Mouse (Mus musculus): ENCODE data around the gene Serpina1e. TPM values are rescaled to one million over a fixed set of nuclear protein-coding genes. Genes with fewer than 3 reads are reported as not detected.

Serpina1e gene
- 0.34 TPM in 1 of 2 replicates, not detected in the other for polyA plus RNA-seq (2012; rRNA removed)

- no peak for DNase-seq (ENCODE audit: extremely low spot score in 1 of 2, low spot score in 1 of 2)
Observed at GRCm38 (mm10) chr12:103958798-103959197, at the start of gene Serpina1e. Gene Serpina1e, minus strand, starts transcription at chr12:103958975.

GRCm38 (mm10) chr12:104004689-104005088 lies 45.9 kb upstream of the Serpina1e start:
- DNase-seq (ENCODE audit: extremely low spot score in 1 of 2, low spot score in 1 of 2): no peak

- DNase-seq (ENCODE audit: extremely low spot score in 1 of 2, low spot score in 1 of 2): no peak
Observed at GRCm38 (mm10) chr12:104003238-104003612, 44.5 kb upstream of the Serpina1e start.

- DNase-seq (ENCODE audit: extremely low spot score in 1 of 2, low spot score in 1 of 2): no peak
Observed at GRCm38 (mm10) chr12:104002569-104003237, 43.9 kb upstream of the Serpina1e start.

- DNase-seq (ENCODE audit: extremely low spot score in 1 of 2, low spot score in 1 of 2): no peak
Observed at GRCm38 (mm10) chr12:104000594-104000993, 41.8 kb upstream of the Serpina1e start.

- DNase-seq (ENCODE audit: extremely low spot score in 1 of 2, low spot score in 1 of 2): peak in 1 of 2 experiments; percentile 41
Observed at GRCm38 (mm10) chr12:103999611-104000010, 40.8 kb upstream of the Serpina1e start.

- no peak for DNase-seq (ENCODE audit: extremely low spot score in 1 of 2, low spot score in 1 of 2)
Observed at GRCm38 (mm10) chr12:103996513-103996912, 37.7 kb upstream of the Serpina1e start.

GRCm38 (mm10) chr12:103995292-103996072 lies 36.7 kb upstream of the Serpina1e start:
- peak; percentile 65 to 93 for DNase-seq (ENCODE audit: extremely low spot score in 1 of 2, low spot score in 1 of 2)

- peak; percentile 22 to 70 for DNase-seq (ENCODE audit: extremely low spot score in 1 of 2, low spot score in 1 of 2)
Observed at GRCm38 (mm10) chr12:103992945-103993344, 34.2 kb upstream of the Serpina1e start.

GRCm38 (mm10) chr12:103989857-103990256 lies 31.1 kb upstream of the Serpina1e start, which contains the start of gene Serpina11:
Gene Serpina11, minus strand, starts transcription at chr12:103989957.
- no peak for DNase-seq (ENCODE audit: extremely low spot score in 1 of 2, low spot score in 1 of 2)

GRCm38 (mm10) chr12:103989514-103989767 lies 30.7 kb upstream of the Serpina1e start:
- no peak for DNase-seq (ENCODE audit: extremely low spot score in 1 of 2, low spot score in 1 of 2)

- DNase-seq (ENCODE audit: extremely low spot score in 1 of 2, low spot score in 1 of 2): no peak
Observed at GRCm38 (mm10) chr12:103988754-103989513, 30.2 kb upstream of the Serpina1e start.

GRCm38 (mm10) chr12:103985868-103986267 lies 27.1 kb upstream of the Serpina1e start:
- no peak for DNase-seq (ENCODE audit: extremely low spot score in 1 of 2, low spot score in 1 of 2)

- DNase-seq (ENCODE audit: extremely low spot score in 1 of 2, low spot score in 1 of 2): peak in 1 of 2 experiments; percentile 84
Observed at GRCm38 (mm10) chr12:103984935-103985334, 26.2 kb upstream of the Serpina1e start.

GRCm38 (mm10) chr12:103981646-103982360 lies 23.0 kb upstream of the Serpina1e start:
- no peak for DNase-seq (ENCODE audit: extremely low spot score in 1 of 2, low spot score in 1 of 2)

GRCm38 (mm10) chr12:103978294-103978693 lies 19.5 kb upstream of the Serpina1e start:
- DNase-seq (ENCODE audit: extremely low spot score in 1 of 2, low spot score in 1 of 2): no peak

- DNase-seq (ENCODE audit: extremely low spot score in 1 of 2, low spot score in 1 of 2): peak in 1 of 2 experiments; percentile 41
Observed at GRCm38 (mm10) chr12:103977846-103978245, 19.1 kb upstream of the Serpina1e start.

GRCm38 (mm10) chr12:103977060-103977459 lies 18.3 kb upstream of the Serpina1e start:
- no peak for DNase-seq (ENCODE audit: extremely low spot score in 1 of 2, low spot score in 1 of 2)

- DNase-seq (ENCODE audit: extremely low spot score in 1 of 2, low spot score in 1 of 2): peak in 1 of 2 experiments; percentile 38
Observed at GRCm38 (mm10) chr12:103971080-103971479, 12.3 kb upstream of the Serpina1e start.

GRCm38 (mm10) chr12:103969577-103970116 lies 10.9 kb upstream of the Serpina1e start:
- DNase-seq (ENCODE audit: extremely low spot score in 1 of 2, low spot score in 1 of 2): no peak
